Comparison of ENCODE assay signal across 9 mouse cellular contexts in the genomic region with DNA sequence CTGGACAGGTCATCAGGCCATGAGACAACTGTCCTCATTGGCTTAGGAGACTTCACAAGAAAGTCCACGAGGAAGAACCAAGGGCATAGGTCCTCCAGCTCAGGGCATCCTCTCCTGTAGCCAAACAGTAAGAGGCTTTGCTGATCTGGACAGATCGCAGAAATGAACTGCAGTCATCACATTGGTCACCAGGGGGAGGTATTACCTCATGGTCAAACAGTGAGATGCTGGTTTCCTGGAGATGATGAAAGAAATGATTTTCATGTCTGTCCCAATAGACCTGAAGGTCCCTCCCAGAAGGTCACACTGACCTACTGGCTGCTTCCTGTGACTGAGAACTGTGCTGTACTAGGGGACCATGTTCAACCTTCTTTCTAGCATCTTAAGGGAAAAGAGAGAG. TPM values are rescaled to one million over a fixed set of nuclear protein-coding genes. Genes with fewer than 3 reads are reported as not detected.
DNase-seq lines count a peak whose midpoint lies in the region; ATAC-seq and TF ChIP-seq lines count a peak whose summit lies in the region.
"Had no signal": no experiment of that assay in that cellular context is flagged by ENCODE, and none has a peak within 500 bp of the region (broad histone marks: within the 10 kb centered on the region; RNA-seq: fewer than 3 reads in every experiment).

No protein-coding gene starts in this region.

- TF ChIP-seq POLR2A in lung, adult 2 months (IDR thresholded peaks at IDR 0.05; ENCODE audit: borderline replicate concordance, extremely low read depth, low read depth, low read length), result no peak

- no peak for TF ChIP-seq EP300 in lung, postnatal 0 days (IDR thresholded peaks at IDR 0.05)

- H3K27ac ChIP-seq in lung, postnatal 0 days (ENCODE audit: low read length), result no peak overlapping the region
- no peak overlapping the region for H3K27ac ChIP-seq in midbrain, embryonic 16.5 days (ENCODE audit: low read length)

- H3K4me3 ChIP-seq in lung, postnatal 0 days (ENCODE audit: low read depth, low read length), result no peak overlapping the region
- no peak overlapping the region for H3K4me3 ChIP-seq in lung, adult 2 months (replicated peaks; ENCODE audit: extremely low read depth, low read depth, low read length)
- no peak overlapping the region for H3K4me3 ChIP-seq in midbrain, embryonic 16.5 days (ENCODE audit: low read depth, low read length)

- DNase-seq in adrenal gland, adult (ENCODE audit: inconsistent age in 2 of 2, low spot score in 1 of 2), result peak; percentile 50 to 88
- no peak for DNase-seq in adrenal gland, postnatal 4 days (ENCODE audit: low spot score in 2 of 2)
- DNase-seq in lung, postnatal 0 days (ENCODE audit: low spot score), result peak; percentile 5
- DNase-seq in lung, adult 2 months, result no peak
- peak; percentile 44 to 53 for DNase-seq in adrenal gland, postnatal 36 days

- no peaks in the 10 kb centered on the region for H3K4me1 ChIP-seq in lung, postnatal 0 days (ENCODE audit: insufficient read depth, low read depth, low read length)
- no peaks in the 10 kb centered on the region for H3K4me1 ChIP-seq in lung, adult 2 months (ENCODE audit: control insufficient read depth, insufficient read depth, low read length)
- H3K4me1 ChIP-seq in midbrain, embryonic 16.5 days (ENCODE audit: control insufficient read depth, insufficient read depth, low read length), result no peaks in the 10 kb centered on the region

- H3K36me3 ChIP-seq in lung, postnatal 0 days (ENCODE audit: insufficient read depth, low read length), result no peaks in the 10 kb centered on the region
- no peaks in the 10 kb centered on the region for H3K36me3 ChIP-seq in midbrain, embryonic 16.5 days (ENCODE audit: control insufficient read depth, insufficient read depth, low read length)

- no peaks in the 10 kb centered on the region for H3K27me3 ChIP-seq in lung, postnatal 0 days (replicated peaks; ENCODE audit: insufficient read depth, low read length)
- H3K27me3 ChIP-seq in midbrain, embryonic 16.5 days (ENCODE audit: control insufficient read depth, insufficient read depth, low read depth, low read length), result no peaks in the 10 kb centered on the region

- H3K9ac ChIP-seq in lung, postnatal 0 days (replicated peaks; ENCODE audit: low read depth), result no peak overlapping the region
- no peak overlapping the region for H3K9ac ChIP-seq in midbrain, embryonic 16.5 days (ENCODE audit: low read depth, low read length)

- no peak for ATAC-seq in lung, postnatal 0 days
- peak; percentile 74 for ATAC-seq in granulocyte monocyte progenitor cell, adult 5-6 weeks (replicated peaks; ENCODE audit: poor library complexity, severe bottlenecking)
- peak; percentile 74 for ATAC-seq in megakaryocyte progenitor cell, adult 5-6 weeks (replicated peaks; ENCODE audit: poor library complexity)
- no peak for ATAC-seq in midbrain, embryonic 16.5 days

- WGBS in lung, postnatal 0 days, result 20% methylated on average over 2 of the region's 2 CpGs
- 27% methylated on average over 2 of the region's 2 CpGs for WGBS in lung, adult 2 months
- WGBS in midbrain, embryonic 16.5 days, result 50% methylated on average over 2 of the region's 2 CpGs

- no peak overlapping the region for H3K4me2 ChIP-seq in lung, postnatal 0 days (replicated peaks; ENCODE audit: low read depth, low read length)
- H3K4me2 ChIP-seq in midbrain, embryonic 16.5 days (ENCODE audit: low read length), result no peak overlapping the region

- TF ChIP-seq CTCF in lung, postnatal 0 days (IDR thresholded peaks at IDR 0.05), result peak; percentile 55
- TF ChIP-seq CTCF in lung, adult 2 months (IDR thresholded peaks at IDR 0.05; ENCODE audit: insufficient read depth, low read length), result no peak

- H3K9me3 ChIP-seq in lung, postnatal 0 days (ENCODE audit: low read length), result no peaks in the 10 kb centered on the region
- H3K9me3 ChIP-seq in midbrain, embryonic 16.5 days (replicated peaks; ENCODE audit: control insufficient read depth, low read length, poor library complexity, severe bottlenecking), result peaks cover 18% of the 10 kb centered on the region; the same call in 1 of the 2 replicates

RNA-seq across cellular contexts. Expression of gene Ceacam3, which starts 5.6 kb away (rescaled TPM):
- total RNA-seq in adrenal gland, postnatal 4 days (2021), result not detected
- polyA plus RNA-seq in lung, postnatal 0 days (2015; fragmentation: Nextera tagmentation; extraction: Ambion mirVana), result not detected in 2 replicates
- not detected in 2 replicates for polyA plus RNA-seq in lung, adult 2 months (2012; rRNA removed)
- total RNA-seq in adrenal gland, postnatal 36 days (2021), result not detected
- total RNA-seq in granulocyte monocyte progenitor cell, adult 5-6 weeks (2014; fragmentation: Nextera tagmentation), result not detected in 2 replicates
- total RNA-seq in granulocyte monocyte progenitor cell, adult 5-6 weeks (2017), result not detected in 2 replicates
- not detected in 2 replicates for total RNA-seq in megakaryocyte progenitor cell, adult 5-6 weeks (2015)
- total RNA-seq in megakaryocyte progenitor cell, adult 5-6 weeks (2017), result not detected in 2 replicates
- polyA plus RNA-seq in midbrain, embryonic 16.5 days (2015; fragmentation: Nextera tagmentation; extraction: Ambion mirVana), result 0.06 TPM in 1 of 2 replicates, not detected in the other
- polyA plus RNA-seq: C2C12 had no signal

RNA-seq across cellular contexts. Expression of gene Psg29, which starts 47.6 kb away (rescaled TPM):
- total RNA-seq in adrenal gland, postnatal 4 days (2021), result not detected
- polyA plus RNA-seq in lung, postnatal 0 days (2015; fragmentation: Nextera tagmentation; extraction: Ambion mirVana), result not detected in 2 replicates
- not detected in 2 replicates for polyA plus RNA-seq in lung, adult 2 months (2012; rRNA removed)
- total RNA-seq in adrenal gland, postnatal 36 days (2021), result not detected
- total RNA-seq in granulocyte monocyte progenitor cell, adult 5-6 weeks (2014; fragmentation: Nextera tagmentation), result not detected in 2 replicates
- total RNA-seq in granulocyte monocyte progenitor cell, adult 5-6 weeks (2017), result not detected in 2 replicates
- total RNA-seq in megakaryocyte progenitor cell, adult 5-6 weeks (2015), result not detected in 2 replicates
- total RNA-seq in megakaryocyte progenitor cell, adult 5-6 weeks (2017), result not detected in 2 replicates
- 0.06 TPM in 1 of 2 replicates, not detected in the other for polyA plus RNA-seq in midbrain, embryonic 16.5 days (2015; fragmentation: Nextera tagmentation; extraction: Ambion mirVana)
- polyA plus RNA-seq: C2C12 had no signal

Comparison
In these comparisons a context has a peak if more than half of its experiments do, and no peak if none do; other contexts are left out.
1. DNase-seq: peak in adrenal gland, adult (2 of 2), lung, postnatal 0 days (single experiment) and adrenal gland, postnatal 36 days (2 of 2); none in adrenal gland, postnatal 4 days (0 of 2) and lung, adult 2 months (single experiment).
2. ATAC-seq: peak in granulocyte monocyte progenitor cell, adult 5-6 weeks (single experiment) and megakaryocyte progenitor cell, adult 5-6 weeks (single experiment); none in lung, postnatal 0 days (single experiment) and midbrain, embryonic 16.5 days (single experiment).